Mouse (Mus musculus) intestine, embryonic 15.5 days (tissue): ENCODE results near the gene Acpp. TPM values are rescaled to one million over a fixed set of nuclear protein-coding genes. Genes with fewer than 3 reads are reported as not detected.

Experiments used
- ATAC-seq: fragments of 200-750 bp; cut with Nextera tagmentation; 2 replicates; pipeline ENCODE4 v1.8.0; 2017; ENCODE audit warnings: moderate TSS enrichment, moderate library complexity
- H3K27ac ChIP-seq: fragments of 300-500 bp; sonication (generic); 2 replicates; pipeline ENCODE4 v1.5.1; 2015; ENCODE audit warnings: mild to moderate bottlenecking, inconsistent platforms
- H3K27me3 ChIP-seq: fragments of 300-500 bp; sonication (generic); replicated peaks from 2 replicates; pipeline ENCODE4 v1.6.1; 2015; ENCODE audit warnings: inconsistent platforms
- H3K36me3 ChIP-seq: fragments of 300-500 bp; sonication (generic); 2 replicates; pipeline ENCODE4 v1.6.1; 2015; ENCODE audit warnings: inconsistent platforms
- H3K4me1 ChIP-seq: fragments of 300-500 bp; sonication (generic); replicated peaks from 2 replicates; pipeline ENCODE4 v1.6.1; 2015; ENCODE audit warnings: inconsistent platforms
- H3K4me2 ChIP-seq: fragments of 300-500 bp; sonication (generic); replicated peaks from 2 replicates; pipeline ENCODE4 v1.6.1; 2015; ENCODE audit warnings: mild to moderate bottlenecking, inconsistent platforms
- H3K4me3 ChIP-seq: fragments of 300-500 bp; sonication (generic); replicated peaks from 2 replicates; pipeline ENCODE4 v1.5.1; 2015; ENCODE audit warnings: inconsistent platforms
- H3K9ac ChIP-seq: fragments of 300-500 bp; sonication (generic); 2 replicates; pipeline ENCODE4 v1.6.1; 2015; ENCODE audit warnings: inconsistent platforms
- H3K9me3 ChIP-seq: fragments of 300-500 bp; sonication (generic); 2 replicates; pipeline ENCODE4 v1.6.1; 2016; ENCODE audit warnings: inconsistent platforms
- WGBS: fragments of 180-500 bp; shearing (Covaris S2); methylation state at CpG from one replicate; pipeline ENCODE4 v1.1.7; 2015; 5-methylcytosine and 5-hydroxymethylcytosine counted together
- polyA plus RNA-seq: library from polyadenylated mRNA; unstranded; fragments of >200 nt; fragmentation: Nextera tagmentation; extraction: Ambion mirVana; gene quantifications from 2 replicates; pipeline ENCODE4 v1.2.1, GENCODE M21; 2015

Gene Acpp
- polyA plus RNA-seq, 1 experiment from 2014 or later = 1.5 TPM

GRCm38 (mm10) chr9:104262823-104263352 is 74.7 kb downstream of the Acpp start, which contains the start of gene Dnajc13:
TSS of gene Dnajc13 (minus strand) at chr9:104262930.
- peak within 1 kb of the TSS; percentile 88 for H3K4me3 ChIP-seq
- peaks cover 9% of the 10 kb centered on the region; the same call in 1 of the 2 replicates for H3K4me1 ChIP-seq
- peak within 1 kb of the TSS; percentile 83 for H3K9ac ChIP-seq
- H3K36me3 ChIP-seq = no peaks in the 10 kb centered on the region
- peak within 1 kb of the TSS; percentile 82 for H3K4me2 ChIP-seq
- under 1% methylated on average over 60 of the region's 60 CpGs for WGBS
- H3K27ac ChIP-seq = peak within 1 kb of the TSS; percentile 90
- H3K27me3 ChIP-seq = no peaks in the 10 kb centered on the region
- H3K9me3 ChIP-seq = no peaks in the 10 kb centered on the region
- peak; percentile 98 for ATAC-seq

- Histone ChIP-seq H3K27me3 (no peaks in the 10 kb centered on the region), H3K27ac (peak overlapping the region; percentile 90), H3K9me3 (no peaks in the 10 kb centered on the region), H3K4me3 (peak overlapping the region; percentile 88), H3K36me3 (no peaks in the 10 kb centered on the region), H3K9ac (peak overlapping the region; percentile 83), H3K4me2 (peak overlapping the region; percentile 82), H3K4me1 (peaks cover 9% of the 10 kb centered on the region; the same call in 1 of the 2 replicates)
- under 1% methylated on average over 35 of the region's 46 CpGs for WGBS
- peak; percentile 71 for ATAC-seq
Measured at GRCm38 (mm10) chr9:104262016-104262762, 75.4 kb downstream of the Acpp start.

- WGBS = 49% methylated on average over 4 of the region's 4 CpGs
- no peaks in the 10 kb centered on the region for H3K27me3 ChIP-seq
- no peak overlapping the region for H3K27ac ChIP-seq
- no peaks in the 10 kb centered on the region for H3K9me3 ChIP-seq
- H3K4me1 ChIP-seq = peaks cover 9% of the 10 kb centered on the region; the same call in 1 of the 2 replicates
- no peaks in the 10 kb centered on the region for H3K36me3 ChIP-seq
- H3K4me3 ChIP-seq = no peak overlapping the region
- no peak overlapping the region for H3K9ac ChIP-seq
- H3K4me2 ChIP-seq = no peak overlapping the region
- ATAC-seq = no peak
Measured at GRCm38 (mm10) chr9:104260306-104260705, 77.2 kb downstream of the Acpp start.

- Histone ChIP-seq H3K4me2 (no peak overlapping the region), H3K4me3 (no peak overlapping the region), H3K9me3 (no peaks in the 10 kb centered on the region), H3K27ac (no peak overlapping the region), H3K4me1 (0 out of 2 replicates have a peak, but pooled peaks cover 3% of the 10 kb centered on the region), H3K9ac (no peak overlapping the region), H3K36me3 (no peaks in the 10 kb centered on the region), H3K27me3 (no peaks in the 10 kb centered on the region)
- ATAC-seq = no peak
- 79% methylated on average over 2 of the region's 2 CpGs for WGBS
Measured at GRCm38 (mm10) chr9:104256085-104256484, 81.5 kb downstream of the Acpp start.

GRCm38 (mm10) chr9:104254408-104255180 is 83.0 kb downstream of the Acpp start:
- Histone ChIP-seq H3K36me3 (no peaks in the 10 kb centered on the region), H3K4me1 (0 out of 2 replicates have a peak, but pooled peaks cover under 1% of the 10 kb centered on the region), H3K9ac (no peak overlapping the region), H3K27ac (no peak overlapping the region), H3K4me3 (no peak overlapping the region), H3K4me2 (no peak overlapping the region), H3K9me3 (no peaks in the 10 kb centered on the region), H3K27me3 (no peaks in the 10 kb centered on the region)
- ATAC-seq = 0 out of 2 replicates have a peak, but pooled peaks have one; percentile 36
- WGBS = 61% methylated on average over 9 of the region's 9 CpGs

- no peak for ATAC-seq
- no peaks in the 10 kb centered on the region for H3K36me3 ChIP-seq
- no peaks in the 10 kb centered on the region for H3K9me3 ChIP-seq
- H3K27ac ChIP-seq = no peak overlapping the region
- 91% methylated on average over 3 of the region's 3 CpGs for WGBS
- no peaks in the 10 kb centered on the region for H3K27me3 ChIP-seq
- H3K4me3 ChIP-seq = no peak overlapping the region
- peaks cover 15% of the 10 kb centered on the region for H3K4me1 ChIP-seq
- no peak overlapping the region for H3K4me2 ChIP-seq
- H3K9ac ChIP-seq = no peak overlapping the region
Measured at GRCm38 (mm10) chr9:104252637-104253036, 84.9 kb downstream of the Acpp start.

GRCm38 (mm10) chr9:104251687-104252086 is 85.9 kb downstream of the Acpp start:
- peaks cover 19% of the 10 kb centered on the region for H3K4me1 ChIP-seq
- H3K4me2 ChIP-seq = no peak overlapping the region
- H3K27me3 ChIP-seq = no peaks in the 10 kb centered on the region
- no peak for ATAC-seq
- no peak overlapping the region for H3K4me3 ChIP-seq
- H3K9me3 ChIP-seq = no peaks in the 10 kb centered on the region
- H3K27ac ChIP-seq = no peak overlapping the region
- WGBS = 83% methylated on average over 4 of the region's 4 CpGs
- H3K9ac ChIP-seq = no peak overlapping the region
- H3K36me3 ChIP-seq = no peaks in the 10 kb centered on the region

- Histone ChIP-seq H3K4me2 (no peak overlapping the region), H3K27me3 (no peaks in the 10 kb centered on the region), H3K27ac (no peak overlapping the region), H3K4me1 (peaks cover 19% of the 10 kb centered on the region), H3K4me3 (no peak overlapping the region), H3K9ac (no peak overlapping the region), H3K9me3 (no peaks in the 10 kb centered on the region), H3K36me3 (no peaks in the 10 kb centered on the region)
- WGBS = 59% methylated on average over 8 of the region's 8 CpGs
- peak; percentile 75 for ATAC-seq
Measured at GRCm38 (mm10) chr9:104251111-104251510, 86.4 kb downstream of the Acpp start.

GRCm38 (mm10) chr9:104247307-104247987 is 90.1 kb downstream of the Acpp start:
- H3K4me1 ChIP-seq = peaks cover 19% of the 10 kb centered on the region
- peak; percentile 58; the same call in 1 of the 2 replicates for ATAC-seq
- H3K9me3 ChIP-seq = no peaks in the 10 kb centered on the region
- H3K27me3 ChIP-seq = no peaks in the 10 kb centered on the region
- H3K4me3 ChIP-seq = no peak overlapping the region
- H3K27ac ChIP-seq = 0 out of 2 replicates have a peak overlapping the region, but pooled peaks have one; percentile 25
- no peak overlapping the region for H3K4me2 ChIP-seq
- WGBS = 47% methylated on average over 6 of the region's 6 CpGs
- H3K36me3 ChIP-seq = no peaks in the 10 kb centered on the region
- H3K9ac ChIP-seq = no peak overlapping the region

GRCm38 (mm10) chr9:104243799-104244466 is 93.6 kb downstream of the Acpp start:
- H3K4me3 ChIP-seq = no peak overlapping the region
- no peaks in the 10 kb centered on the region for H3K9me3 ChIP-seq
- WGBS = 70% methylated on average over 9 of the region's 9 CpGs
- H3K36me3 ChIP-seq = no peaks in the 10 kb centered on the region
- ATAC-seq = peak; percentile 62
- H3K4me2 ChIP-seq = no peak overlapping the region
- H3K9ac ChIP-seq = no peak overlapping the region
- H3K27ac ChIP-seq = peak overlapping the region; percentile 22; the same call in 1 of the 2 replicates
- H3K4me1 ChIP-seq = peaks cover 17% of the 10 kb centered on the region
- no peaks in the 10 kb centered on the region for H3K27me3 ChIP-seq

- Histone ChIP-seq H3K36me3 (0 out of 2 replicates have a peak, but pooled peaks cover 4% of the 10 kb centered on the region), H3K27me3 (no peaks in the 10 kb centered on the region), H3K27ac (no peak overlapping the region), H3K9me3 (no peaks in the 10 kb centered on the region), H3K4me2 (no peak overlapping the region), H3K4me1 (no peaks in the 10 kb centered on the region; the same call in 1 of the 2 replicates), H3K4me3 (no peak overlapping the region), H3K9ac (no peak overlapping the region)
- 91% methylated on average over 7 of the region's 7 CpGs for WGBS
- ATAC-seq = no peak
Measured at GRCm38 (mm10) chr9:104240146-104240545, 97.4 kb downstream of the Acpp start.
